Mouse (Mus musculus) stomach, adult 2 months (tissue): ENCODE measurements around the gene Il1a. TPM values are rescaled to one million over a fixed set of nuclear protein-coding genes. Genes with fewer than 3 reads are reported as not detected.

Experiments used
- polyA plus RNA-seq: library from polyadenylated mRNA; depleted of rRNA; stranded (reverse); fragments of >200 nt; gene quantifications from 2 replicates; pipeline ENCODE4 v1.2.3, GENCODE M21; 2012; rRNA removed

The Il1a gene
- polyA plus RNA-seq: 0.04 and 0.24 TPM in 2 replicates

GRCm38 (mm10) chr2:129309836-129310235 is at the start of gene Il1a:
TSS of gene Il1a (minus strand) at chr2:129309972.

GRCm38 (mm10) chr2:129296671-129297588 is 12.8 kb downstream of the Il1a start, which contains the start of gene Ckap2l:
TSS of gene Ckap2l (minus strand) at chr2:129297212.

Other genes with a start within 250 kb of the Il1a start
- gene Ttl, start 244.0 kb downstream of the Il1a start, polyA plus RNA-seq: 2.6 and 2.7 TPM in 2 replicates
- gene Polr1b, start 209.0 kb downstream of the Il1a start, polyA plus RNA-seq: 6.3 and 7.6 TPM in 2 replicates
- 22.7 and 27.6 TPM in 2 replicates for gene Chchd5, start 180.3 kb downstream of the Il1a start, polyA plus RNA-seq
- gene Slc20a1, start 111.2 kb downstream of the Il1a start, polyA plus RNA-seq: 2.8 and 3.0 TPM in 2 replicates
- 0.23 and 0.36 TPM in 2 replicates for gene Ckap2l, start 12.8 kb downstream of the Il1a start, polyA plus RNA-seq
- 0.12 and 0.38 TPM in 2 replicates for gene Il1b, start 61.2 kb upstream of the Il1a start, polyA plus RNA-seq
- 0.08 TPM in 1 of 2 replicates, not detected in the other for gene F830045P16Rik, start 226.6 kb upstream of the Il1a start, polyA plus RNA-seq